Mouse (Mus musculus) erythroid progenitor cell, adult 5-6 weeks (primary cell): ENCODE measurements around the gene C7. TPM values are rescaled to one million over a fixed set of nuclear protein-coding genes. Genes with fewer than 3 reads are reported as not detected.

ENCODE experiments used
- ATAC-seq: replicated peaks from 2 replicates; pipeline ENCODE4 v1.8.0; 2016; ENCODE audit warnings: moderate number of reproducible peaks, mild to moderate bottlenecking, moderate TSS enrichment, inconsistent platforms; ENCODE audit not compliant: poor library complexity, low FRiP score, severe bottlenecking
- total RNA-seq, 2 experiments: library from RNA; stranded (forward) in 1 of 2; stranded (reverse) in 1 of 2; fragments of 150-400 nt in 1 of 2; fragments of 186-747, 209-891 nt in 1 of 2; gene quantifications; 2 replicates each; pipeline versions ENCODE4 v1.2.3 to v1.2.4; 2015 to 2017; ENCODE audit warnings: low replicate concordance in 2 of 2

Gene C7
- total RNA-seq, 2 experiments from 2014 or later, result not detected

DNA sequence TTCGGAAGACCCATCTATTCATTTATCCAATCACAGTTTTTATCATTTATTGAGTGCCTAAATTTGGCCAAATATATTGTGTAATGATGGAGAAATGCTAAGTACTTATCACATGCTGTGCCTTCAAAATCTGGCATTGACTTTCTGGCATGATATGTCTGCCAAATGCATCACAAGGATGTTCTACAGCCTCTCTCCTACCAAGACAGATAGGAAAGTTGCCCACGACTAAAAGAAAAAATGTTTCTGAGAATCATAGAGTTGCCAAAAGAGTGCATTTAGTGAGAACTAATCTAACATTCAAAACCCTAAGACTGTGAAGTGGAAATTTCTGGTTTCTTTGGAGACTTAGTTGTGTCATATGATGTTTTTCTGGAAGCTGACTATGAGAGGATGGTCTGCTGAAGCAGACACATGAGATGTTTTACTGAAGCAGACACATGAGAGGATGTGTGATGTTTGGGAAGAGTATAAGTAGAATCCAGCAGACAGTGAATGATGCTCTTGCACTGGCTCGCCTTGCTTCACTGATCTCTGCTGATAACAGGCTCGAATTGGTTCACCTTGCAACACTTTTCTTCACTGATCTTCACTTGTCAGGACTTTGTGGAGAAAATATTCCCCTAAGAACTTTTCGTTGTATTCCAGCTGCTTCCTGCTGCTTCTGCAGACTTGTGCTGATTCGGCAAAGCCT lies 59.9 kb downstream of the C7 start:
- no peak for ATAC-seq

DNA sequence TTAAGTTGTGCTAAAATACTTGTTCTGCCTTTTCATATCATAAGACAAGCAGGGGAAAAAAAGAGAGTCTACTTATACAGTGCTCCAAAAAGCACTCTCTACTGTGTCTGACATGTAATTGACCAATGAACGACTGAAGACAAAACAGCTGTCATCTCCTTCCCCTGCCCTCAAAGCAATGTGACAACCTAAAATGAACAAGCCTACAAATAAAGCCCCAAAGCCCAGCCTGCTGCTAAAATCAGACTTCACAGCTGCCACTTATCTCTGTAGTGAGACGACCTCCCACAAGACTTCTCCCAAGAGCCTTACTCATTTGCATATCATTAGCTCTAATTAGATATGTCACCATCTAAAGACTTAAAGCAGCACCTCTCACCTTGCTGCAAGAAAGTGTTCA lies 60.6 kb downstream of the C7 start:
- ATAC-seq, result no peak

DNA sequence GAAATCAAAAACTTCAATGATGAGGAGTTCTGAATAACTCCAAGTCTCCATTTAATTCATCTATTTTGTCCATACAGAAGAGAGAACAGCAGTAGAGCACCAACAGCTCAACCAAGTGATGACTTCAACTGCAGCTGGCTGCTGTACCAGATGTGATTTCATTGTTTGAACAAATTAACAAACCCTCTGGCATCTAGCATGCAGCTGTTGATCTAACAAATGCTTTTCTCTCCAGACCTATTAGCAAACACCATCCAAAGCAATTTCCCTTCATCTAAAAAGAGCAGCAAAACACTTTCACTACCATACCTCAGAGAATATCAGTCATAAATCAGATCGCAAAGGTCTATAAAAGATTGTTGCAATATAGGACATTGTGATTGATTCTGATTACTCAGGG lies 90.2 kb downstream of the C7 start:
- ATAC-seq, result no peak

Other genes starting within 250 kb of the C7 start
- not detected in 2 replicates for gene Mroh2b, start 165.0 kb downstream of the C7 start, total RNA-seq (2015; ENCODE audit: low replicate concordance)
- not detected in 2 replicates for gene Mroh2b, start 165.0 kb downstream of the C7 start, total RNA-seq (2017; ENCODE audit: low replicate concordance)
- gene Card6, start 44.8 kb upstream of the C7 start, total RNA-seq (2015; ENCODE audit: low replicate concordance), result 4.2 and 9.4 TPM in 2 replicates
- 0.64 and 1.9 TPM in 2 replicates for gene Card6, start 44.8 kb upstream of the C7 start, total RNA-seq (2017; ENCODE audit: low replicate concordance)
- gene Rpl37, start 52.9 kb upstream of the C7 start, total RNA-seq (2015; ENCODE audit: low replicate concordance), result 257 and 311 TPM in 2 replicates
- 233 and 410 TPM in 2 replicates for gene Rpl37, start 52.9 kb upstream of the C7 start, total RNA-seq (2017; ENCODE audit: low replicate concordance)
- gene Prkaa1, start 80.1 kb upstream of the C7 start, total RNA-seq (2015; ENCODE audit: low replicate concordance), result 44.3 and 51.6 TPM in 2 replicates
- gene Prkaa1, start 80.1 kb upstream of the C7 start, total RNA-seq (2017; ENCODE audit: low replicate concordance), result 19.4 and 20.3 TPM in 2 replicates
- gene Ttc33, start 121.8 kb upstream of the C7 start, total RNA-seq (2015; ENCODE audit: low replicate concordance), result 1.7 and 9.4 TPM in 2 replicates
- 4.8 and 11.4 TPM in 2 replicates for gene Ttc33, start 121.8 kb upstream of the C7 start, total RNA-seq (2017; ENCODE audit: low replicate concordance)
- 4.2 and 6.8 TPM in 2 replicates for gene Ptger4, start 180.4 kb upstream of the C7 start, total RNA-seq (2015; ENCODE audit: low replicate concordance)
- gene Ptger4, start 180.4 kb upstream of the C7 start, total RNA-seq (2017; ENCODE audit: low replicate concordance), result 5.5 and 5.8 TPM in 2 replicates